In genomic region chr2:134642377-134642776, GRCm38 (mm10) we compare ENCODE assay signal across 12 mouse cellular contexts. TPM values are rescaled to one million over a fixed set of nuclear protein-coding genes. Genes with fewer than 3 reads are reported as not detected.
DNase-seq lines count a peak whose midpoint lies in the region; ATAC-seq and TF ChIP-seq lines count a peak whose summit lies in the region.
"Had no signal": no experiment of that assay in that cellular context is flagged by ENCODE, and none has a peak within 500 bp of the region (broad histone marks: within the 10 kb centered on the region; RNA-seq: fewer than 3 reads in every experiment).

No protein-coding gene starts in this region.

- no peak overlapping the region for H3K27ac ChIP-seq in lung, embryonic 14.5 days (ENCODE audit: low read depth)
- H3K27ac ChIP-seq in liver, embryonic 14.5 days = no peak overlapping the region
- no peak overlapping the region for H3K27ac ChIP-seq in neural tube, embryonic 15.5 days (replicated peaks)
- no peak overlapping the region for H3K27ac ChIP-seq in kidney, embryonic 14.5 days (ENCODE audit: low read depth, low read length)

- H3K4me1 ChIP-seq in lung, embryonic 14.5 days (ENCODE audit: insufficient read depth) = peaks cover 10% of the 10 kb centered on the region
- peaks cover 13% of the 10 kb centered on the region in 2 experiments for H3K4me1 ChIP-seq in liver, embryonic 14.5 days (replicated peaks; ENCODE audit: control insufficient read depth in 2 of 2, insufficient read depth in 2 of 2, low read length in 1 of 2)
- H3K4me1 ChIP-seq in neural tube, embryonic 15.5 days = peaks cover 29% of the 10 kb centered on the region
- peaks cover 3% of the 10 kb centered on the region; the same call in 1 of the 2 replicates for H3K4me1 ChIP-seq in kidney, embryonic 14.5 days (ENCODE audit: control insufficient read depth, insufficient read depth, low read length)

- no peak overlapping the region; the same call in 1 of the 2 replicates for H3K4me3 ChIP-seq in lung, embryonic 14.5 days (ENCODE audit: low read depth, low read length)
- H3K4me3 ChIP-seq in liver, embryonic 14.5 days (ENCODE audit: insufficient read depth in 1 of 2, low read depth in 2 of 2, low read length in 2 of 2) = peak overlapping the region in 1 of 2 experiments; percentile 69; a peak in 3 of 4 replicates
- H3K4me3 ChIP-seq in neural tube, embryonic 15.5 days (replicated peaks) = peak overlapping the region; percentile 83
- no peak overlapping the region for H3K4me3 ChIP-seq in kidney, embryonic 14.5 days (ENCODE audit: low read length)

- no peak for TF ChIP-seq EP300 in liver, embryonic 14.5 days (IDR thresholded peaks at IDR 0.05; ENCODE audit: low read depth)

- H3K9ac ChIP-seq in lung, embryonic 14.5 days = no peak overlapping the region
- H3K9ac ChIP-seq in liver, embryonic 14.5 days (replicated peaks) = peak overlapping the region; percentile 48
- H3K9ac ChIP-seq in neural tube, embryonic 15.5 days (replicated peaks) = peak overlapping the region; percentile 14; the same call in 1 of the 2 replicates
- H3K9ac ChIP-seq in kidney, embryonic 14.5 days (ENCODE audit: low read depth, low read length) = no peak overlapping the region

- no peak for TF ChIP-seq CTCF in lung, embryonic 14.5 days (IDR thresholded peaks at IDR 0.05; ENCODE audit: low read depth)
- TF ChIP-seq CTCF in liver, embryonic 14.5 days (IDR thresholded peaks at IDR 0.05; ENCODE audit: low read depth) = no peak

- H3K4me2 ChIP-seq in lung, embryonic 14.5 days = peak overlapping the region; percentile 29
- H3K4me2 ChIP-seq in liver, embryonic 14.5 days (ENCODE audit: low read depth) = peak overlapping the region; percentile 78
- peak overlapping the region; percentile 62 for H3K4me2 ChIP-seq in neural tube, embryonic 15.5 days
- no peak overlapping the region; the same call in 1 of the 2 replicates for H3K4me2 ChIP-seq in kidney, embryonic 14.5 days (replicated peaks; ENCODE audit: low read depth, low read length)

- DNase-seq in cerebellum, adult 9-10 months = peak; percentile 51
- no peak for DNase-seq in lung, embryonic 14.5 days
- no peak for DNase-seq in lung, postnatal 10 days
- no peak for DNase-seq in liver, embryonic 14.5 days (ENCODE audit: low read depth in 3 of 3, low spot score in 3 of 3)
- DNase-seq in retina, postnatal 1 day = no peak
- DNase-seq: B cell, adult 2 months; kidney, adult 11 months; layer of hippocampus, postnatal 36 days had no signal

- ATAC-seq in cerebellum, adult (ENCODE audit: insufficient number of reproducible peaks, low FRiP score, low TSS enrichment) = no peak
- no peak for ATAC-seq in lung, embryonic 14.5 days (ENCODE audit: insufficient read depth)
- ATAC-seq in liver, embryonic 14.5 days (ENCODE audit: insufficient read depth) = no peak
- ATAC-seq in neural tube, embryonic 15.5 days (ENCODE audit: low FRiP score) = no peak
- ATAC-seq in kidney, embryonic 14.5 days (ENCODE audit: low FRiP score, low TSS enrichment) = no peak
- ATAC-seq: Patski had no signal

- no peaks in the 10 kb centered on the region for H3K27me3 ChIP-seq in lung, embryonic 14.5 days (ENCODE audit: insufficient read depth, low read length)
- H3K27me3 ChIP-seq in liver, embryonic 14.5 days (ENCODE audit: control insufficient read depth, insufficient read depth, low read length) = no peaks in the 10 kb centered on the region
- no peaks in the 10 kb centered on the region for H3K27me3 ChIP-seq in neural tube, embryonic 15.5 days (replicated peaks)
- no peaks in the 10 kb centered on the region for H3K27me3 ChIP-seq in kidney, embryonic 14.5 days (ENCODE audit: control insufficient read depth, insufficient read depth, low read length)

- H3K9me3 ChIP-seq in lung, embryonic 14.5 days (ENCODE audit: low read depth, low read length) = no peaks in the 10 kb centered on the region
- no peaks in the 10 kb centered on the region for H3K9me3 ChIP-seq in liver, embryonic 14.5 days (ENCODE audit: control insufficient read depth, low read length)
- H3K9me3 ChIP-seq in neural tube, embryonic 15.5 days (replicated peaks) = no peaks in the 10 kb centered on the region
- no peaks in the 10 kb centered on the region for H3K9me3 ChIP-seq in kidney, embryonic 14.5 days (ENCODE audit: control insufficient read depth, low read length)

- 0 out of 2 replicates have a peak, but pooled peaks cover 4% of the 10 kb centered on the region for H3K36me3 ChIP-seq in lung, embryonic 14.5 days (ENCODE audit: insufficient read depth)
- H3K36me3 ChIP-seq in liver, embryonic 14.5 days (replicated peaks; ENCODE audit: control insufficient read depth, insufficient read depth, low read depth) = no peaks in the 10 kb centered on the region
- H3K36me3 ChIP-seq in neural tube, embryonic 15.5 days = peaks cover 6% of the 10 kb centered on the region; the same call in 1 of the 2 replicates
- peaks cover 5% of the 10 kb centered on the region; the same call in 1 of the 2 replicates for H3K36me3 ChIP-seq in kidney, embryonic 14.5 days (ENCODE audit: control insufficient read depth, insufficient read depth, low read length)

RNA-seq across cellular contexts. Expression of gene Tmx4, which starts 1.6 kb away (rescaled TPM):
- 24.9 and 25.7 TPM in 2 replicates for polyA plus RNA-seq in lung, embryonic 14.5 days (2014; fragmentation: Nextera tagmentation; extraction: Ambion mirVana)
- 3.3 and 4.6 TPM in 2 replicates for polyA plus RNA-seq in liver, embryonic 14.5 days (2012; rRNA removed)
- 9.6 and 10.0 TPM in 2 replicates for polyA plus RNA-seq in liver, embryonic 14.5 days (2014; fragmentation: Nextera tagmentation; extraction: Ambion mirVana)
- polyA plus RNA-seq in neural tube, embryonic 15.5 days (2015; fragmentation: Nextera tagmentation; extraction: Ambion mirVana) = 82.3 and 95.1 TPM in 2 replicates
- polyA plus RNA-seq in kidney, embryonic 14.5 days (2014; fragmentation: Nextera tagmentation; extraction: Ambion mirVana) = 12.7 and 26.8 TPM in 2 replicates

Comparison
In these comparisons a context has a peak if more than half of its experiments do, and no peak if none do; other contexts are left out.
1. H3K9ac ChIP-seq: peak in liver, embryonic 14.5 days (single experiment) and neural tube, embryonic 15.5 days (single experiment); none in lung, embryonic 14.5 days (single experiment) and kidney, embryonic 14.5 days (single experiment).